Mouse (Mus musculus): Measurements from ENCODE around the gene Mobp.

DNA sequence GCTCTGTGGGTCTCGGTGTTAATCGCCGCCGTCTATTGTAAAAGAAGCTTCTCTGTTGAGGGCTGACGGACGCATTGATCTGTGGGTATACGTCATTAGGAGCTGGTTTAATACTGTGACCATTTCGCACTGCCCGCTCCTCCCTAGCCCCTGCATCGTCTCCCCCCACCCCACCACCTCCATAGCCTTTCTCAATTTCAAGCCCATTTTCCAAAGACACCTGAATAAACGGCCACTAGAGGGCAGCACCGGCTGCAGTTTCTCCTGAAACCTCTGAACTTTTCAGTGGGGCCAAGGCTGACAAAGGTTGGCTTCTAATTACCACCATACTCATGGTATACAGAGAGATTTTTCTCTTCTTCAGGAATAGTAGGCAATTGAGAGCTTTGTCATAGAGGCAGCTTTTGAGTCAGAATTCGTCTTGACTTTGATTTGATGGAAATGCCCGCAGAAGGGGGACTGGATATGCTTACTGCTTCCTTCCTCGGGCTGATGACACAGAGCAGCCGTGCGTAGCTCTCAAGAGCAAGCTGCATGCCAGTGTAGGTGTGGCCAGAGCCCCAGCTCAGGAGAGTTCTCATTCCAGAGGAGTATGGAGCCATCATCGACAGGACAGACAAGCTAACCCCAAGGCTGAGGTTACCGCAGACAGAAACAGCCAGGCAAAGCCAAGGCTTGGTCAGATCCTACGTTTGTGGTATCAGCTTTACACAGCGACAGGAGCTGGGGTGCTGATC, 42.0 kb downstream of the Mobp start:
- peak; percentile 89 for TF ChIP-seq CTCF (IDR thresholded peaks at IDR 0.05; ENCODE audit: low read depth, low read length)
- TF ChIP-seq POLR2A (IDR thresholded peaks at IDR 0.05; ENCODE audit: borderline replicate concordance, low read depth, low read length) = no peak

All from bone marrow macrophage, adult 2 months (primary cell).